19 mouse cellular contexts compared by ENCODE assay signal in the genomic region with DNA sequence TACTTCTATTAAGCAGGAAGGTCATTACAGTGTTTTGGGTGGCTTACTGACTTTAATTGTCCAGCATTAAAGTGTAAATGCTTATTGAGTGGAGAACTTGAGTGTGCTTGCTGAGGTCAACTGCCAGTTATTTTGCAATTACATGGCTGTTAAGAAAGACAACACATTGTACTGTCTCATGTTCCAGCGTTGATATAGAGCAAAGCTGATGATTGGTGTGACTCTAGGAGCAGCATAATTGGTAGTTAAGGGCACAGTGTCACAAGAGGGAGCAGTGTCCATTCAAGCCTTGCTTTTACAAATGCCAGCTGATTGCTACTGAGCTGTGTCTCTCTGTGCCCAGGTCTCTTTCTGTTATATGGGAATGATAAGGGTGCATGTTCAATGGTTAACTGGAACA.
"Had no signal": no experiment of that assay in that cellular context is flagged by ENCODE, and none has a peak within 500 bp of the region (broad histone marks: within the 10 kb centered on the region; RNA-seq: fewer than 3 reads in every experiment).

No protein-coding gene starts in this region.

- DNase-seq: gastrocnemius, adult 2 months; gastrocnemius, postnatal 10 days; gastrocnemius, postnatal 25 days; heart, adult 2 months; heart, postnatal 14 days; heart, postnatal 4 days; kidney, adult 18-20 months; kidney, adult 8-10 months; kidney, postnatal 10 days; kidney, postnatal 25 days; kidney, postnatal 4 days; layer of hippocampus, adult 9-11 months; layer of hippocampus, postnatal 36 days; liver had no signal

- ATAC-seq: hindbrain, embryonic 16.5 days; inflammation-experienced regulatory T-cells, adult 6 months; intestine, embryonic 15.5 days; intestine, postnatal 0 days; liver, embryonic 12.5 days had no signal
